Mouse (Mus musculus): ENCODE measurements around the gene Ssr2.

- TF ChIP-seq CTCF (IDR thresholded peaks at IDR 0.05) (no peak), EP300 (IDR thresholded peaks at IDR 0.05) (no peak)
Measured at GRCm38 (mm10) chr3:88590246-88590645, 14.6 kb downstream of the Ssr2 start.

Data from lung, postnatal 0 days (tissue).